Mouse (Mus musculus) stomach, embryonic 16.5 days (tissue): Measurements from ENCODE around the gene Ddr2. TPM values are rescaled to one million over a fixed set of nuclear protein-coding genes. Genes with fewer than 3 reads are reported as not detected.
A peak's percentile ranks its signal among the peaks of the same experiment; 100 is the strongest.

Source experiments
- ATAC-seq: fragments of 200-750 bp; cut with Nextera tagmentation; 2 replicates; pipeline ENCODE4 v1.8.0; 2017; ENCODE audit warnings: moderate number of reproducible peaks, moderate TSS enrichment; ENCODE audit not compliant: insufficient read depth, low FRiP score
- H3K27ac ChIP-seq: fragments of 300-500 bp; sonication (generic); 2 replicates; pipeline ENCODE4 v1.5.1; 2014; ENCODE audit warnings: low read length
- H3K27me3 ChIP-seq: fragments of 300-500 bp; sonication (generic); 2 replicates; pipeline ENCODE4 v1.6.1; 2014; ENCODE audit warnings: low read length, control low read depth, mixed read lengths; ENCODE audit not compliant: control insufficient read depth, insufficient read depth
- H3K36me3 ChIP-seq: fragments of 300-500 bp; sonication (generic); 2 replicates; pipeline ENCODE4 v1.6.1; 2014; ENCODE audit warnings: low read length; ENCODE audit not compliant: control insufficient read depth, insufficient read depth
- H3K4me1 ChIP-seq: fragments of 300-500 bp; sonication (generic); 2 replicates; pipeline ENCODE4 v1.6.1; 2014; ENCODE audit warnings: low read length, control low read depth, mixed read lengths; ENCODE audit not compliant: control insufficient read depth, insufficient read depth
- H3K4me2 ChIP-seq: fragments of 300-500 bp; sonication (generic); 2 replicates; pipeline ENCODE4 v1.6.1; 2014; ENCODE audit warnings: low read depth, low read length, mixed read lengths
- H3K4me3 ChIP-seq: fragments of 300-500 bp; sonication (generic); replicated peaks from 2 replicates; pipeline ENCODE4 v1.5.1; 2014; ENCODE audit warnings: mild to moderate bottlenecking, low read length
- H3K9ac ChIP-seq: fragments of 300-500 bp; sonication (generic); 2 replicates; pipeline ENCODE4 v1.6.1; 2014; ENCODE audit warnings: low read length
- H3K9me3 ChIP-seq: fragments of 300-500 bp; sonication (generic); replicated peaks from 2 replicates; pipeline ENCODE4 v1.6.1; 2016; ENCODE audit warnings: low read length, control low read depth; ENCODE audit not compliant: control insufficient read depth
- WGBS: fragments of 180-500 bp; shearing (Covaris S2); extraction: QIAGEN DNeasy Blood & Tissue Kit; methylation state at CpG from one replicate; pipeline ENCODE4 v1.1.7; 2014; 5-methylcytosine and 5-hydroxymethylcytosine counted together
- polyA plus RNA-seq: library from polyadenylated mRNA; unstranded; fragments of >200 nt; fragmentation: Nextera tagmentation; extraction: Ambion mirVana; gene quantifications from 2 replicates; pipeline ENCODE4 v1.2.1, GENCODE M21; 2015

The Ddr2 gene
- 57.1 and 60.3 TPM in 2 replicates for polyA plus RNA-seq

- H3K4me2 ChIP-seq: peak within 1 kb of the TSS; percentile 55
- H3K36me3 ChIP-seq: no peaks in the 10 kb centered on the region
- peak within 1 kb of the TSS; percentile 93 for H3K27ac ChIP-seq
- peak within 1 kb of the TSS; percentile 67 for H3K9ac ChIP-seq
- 37% methylated on average over 17 of the region's 17 CpGs for WGBS
- peak within 1 kb of the TSS; percentile 52 for H3K4me3 ChIP-seq
- ATAC-seq: peak; percentile 77; the same call in 1 of the 2 replicates
- H3K9me3 ChIP-seq: no peaks in the 10 kb centered on the region
- peaks cover 11% of the 10 kb centered on the region for H3K4me1 ChIP-seq
- no peaks in the 10 kb centered on the region for H3K27me3 ChIP-seq
These were observed at the start of gene Ddr2 for GRCm38 (mm10) chr1:170110516-170111332. Gene Ddr2, minus strand, starts transcription at chr1:170110762.

GRCm38 (mm10) chr1:170159707-170160106 lies 49.1 kb upstream of the Ddr2 start:
- H3K27me3 ChIP-seq: no peaks in the 10 kb centered on the region
- no peak overlapping the region for H3K4me2 ChIP-seq
- peaks cover 16% of the 10 kb centered on the region; the same call in 1 of the 2 replicates for H3K36me3 ChIP-seq
- no peaks in the 10 kb centered on the region for H3K9me3 ChIP-seq
- ATAC-seq: no peak
- no peak overlapping the region for H3K9ac ChIP-seq
- WGBS: 88% methylated on average over 2 of the region's 2 CpGs
- no peak overlapping the region for H3K27ac ChIP-seq
- H3K4me1 ChIP-seq: peaks cover 5% of the 10 kb centered on the region
- H3K4me3 ChIP-seq: no peak overlapping the region

- Histone ChIP-seq H3K27me3 (no peaks in the 10 kb centered on the region), H3K4me3 (no peak overlapping the region), H3K9ac (no peak overlapping the region), H3K4me1 (no peaks in the 10 kb centered on the region), H3K9me3 (no peaks in the 10 kb centered on the region), H3K27ac (no peak overlapping the region), H3K4me2 (no peak overlapping the region), H3K36me3 (peaks cover 13% of the 10 kb centered on the region; the same call in 1 of the 2 replicates)
- no peak for ATAC-seq
- 58% methylated on average over 5 of the region's 5 CpGs for WGBS
These were observed 45.2 kb upstream of the Ddr2 start for GRCm38 (mm10) chr1:170155761-170156160.

- 78% methylated on average over 2 of the region's 2 CpGs for WGBS
- Histone ChIP-seq H3K4me2 (no peak overlapping the region), H3K27me3 (no peaks in the 10 kb centered on the region), H3K36me3 (peaks cover 16% of the 10 kb centered on the region), H3K27ac (no peak overlapping the region), H3K4me1 (no peaks in the 10 kb centered on the region), H3K4me3 (no peak overlapping the region), H3K9me3 (no peaks in the 10 kb centered on the region), H3K9ac (no peak overlapping the region)
- ATAC-seq: no peak
These were observed 44.7 kb upstream of the Ddr2 start for GRCm38 (mm10) chr1:170155298-170155697.

- no peak overlapping the region for H3K4me3 ChIP-seq
- H3K27ac ChIP-seq: no peak overlapping the region
- peaks cover 20% of the 10 kb centered on the region for H3K36me3 ChIP-seq
- no peaks in the 10 kb centered on the region for H3K9me3 ChIP-seq
- H3K4me1 ChIP-seq: no peaks in the 10 kb centered on the region
- ATAC-seq: no peak
- H3K4me2 ChIP-seq: no peak overlapping the region
- no peak overlapping the region for H3K9ac ChIP-seq
- H3K27me3 ChIP-seq: no peaks in the 10 kb centered on the region
- 84% methylated on average over 8 of the region's 8 CpGs for WGBS
These were observed 43.4 kb upstream of the Ddr2 start for GRCm38 (mm10) chr1:170153986-170154385.

GRCm38 (mm10) chr1:170152552-170152951 lies 42.0 kb upstream of the Ddr2 start:
- ATAC-seq: no peak
- Histone ChIP-seq H3K27ac (no peak overlapping the region), H3K4me1 (0 out of 2 replicates have a peak, but pooled peaks cover 3% of the 10 kb centered on the region), H3K36me3 (peaks cover 20% of the 10 kb centered on the region), H3K9me3 (no peaks in the 10 kb centered on the region), H3K27me3 (no peaks in the 10 kb centered on the region), H3K4me2 (no peak overlapping the region), H3K9ac (no peak overlapping the region), H3K4me3 (no peak overlapping the region)
- WGBS: 91% methylated on average over 2 of the region's 2 CpGs

- H3K36me3 ChIP-seq: peaks cover 16% of the 10 kb centered on the region
- no peak overlapping the region for H3K4me3 ChIP-seq
- no peak overlapping the region for H3K9ac ChIP-seq
- H3K9me3 ChIP-seq: no peaks in the 10 kb centered on the region
- WGBS: 82% methylated on average over 6 of the region's 6 CpGs
- H3K27me3 ChIP-seq: no peaks in the 10 kb centered on the region
- no peak overlapping the region for H3K27ac ChIP-seq
- 0 out of 2 replicates have a peak, but pooled peaks cover 3% of the 10 kb centered on the region for H3K4me1 ChIP-seq
- no peak overlapping the region for H3K4me2 ChIP-seq
- ATAC-seq: no peak
These were observed 40.3 kb upstream of the Ddr2 start for GRCm38 (mm10) chr1:170150870-170151269.

GRCm38 (mm10) chr1:170149756-170150155 lies 39.2 kb upstream of the Ddr2 start:
- ATAC-seq: no peak
- no peak overlapping the region for H3K4me3 ChIP-seq
- 0 out of 2 replicates have a peak, but pooled peaks cover 3% of the 10 kb centered on the region for H3K4me1 ChIP-seq
- WGBS: 89% methylated on average over 4 of the region's 4 CpGs
- H3K36me3 ChIP-seq: peaks cover 10% of the 10 kb centered on the region
- H3K27ac ChIP-seq: no peak overlapping the region
- H3K9me3 ChIP-seq: no peaks in the 10 kb centered on the region
- H3K9ac ChIP-seq: no peak overlapping the region
- H3K4me2 ChIP-seq: no peak overlapping the region
- no peaks in the 10 kb centered on the region for H3K27me3 ChIP-seq

- WGBS: 80% methylated on average over 6 of the region's 6 CpGs
These were observed 38.0 kb upstream of the Ddr2 start for GRCm38 (mm10) chr1:170148536-170148935.

More at GRCm38 (mm10) chr1:170148536-170148935, 38.0 kb upstream of the Ddr2 start:
- Histone ChIP-seq H3K4me1 (0 out of 2 replicates have a peak, but pooled peaks cover 3% of the 10 kb centered on the region), H3K9me3 (no peaks in the 10 kb centered on the region), H3K27me3 (no peaks in the 10 kb centered on the region), H3K4me3 (no peak overlapping the region), H3K9ac (no peak overlapping the region), H3K36me3 (peaks cover 15% of the 10 kb centered on the region), H3K4me2 (no peak overlapping the region), H3K27ac (no peak overlapping the region)
- no peak for ATAC-seq
